Mouse (Mus musculus): Measurements from ENCODE around the gene Rora. TPM values are rescaled to one million over a fixed set of nuclear protein-coding genes. Genes with fewer than 3 reads are reported as not detected.
A peak's percentile ranks its signal among the peaks of the same experiment; 100 is the strongest.

Rora gene
- polyA plus RNA-seq, 1 experiment from 2014 or later: 4.7 TPM

GRCm38 (mm10) chr9:69290881-69291450, 637.4 kb downstream of the Rora start:
- no peak for ATAC-seq
- peaks cover 18% of the 10 kb centered on the region for H3K4me1 ChIP-seq (replicated peaks)
- H3K27me3 ChIP-seq (replicated peaks): peaks cover 24% of the 10 kb centered on the region
- peak overlapping the region; percentile 72 for H3K4me3 ChIP-seq (replicated peaks)
- H3K27ac ChIP-seq: no peak overlapping the region
- peak overlapping the region; percentile 68 for H3K9ac ChIP-seq
- 2% methylated on average over 29 of the region's 29 CpGs for WGBS
- H3K36me3 ChIP-seq: no peaks in the 10 kb centered on the region
- H3K4me2 ChIP-seq (replicated peaks): peak overlapping the region; percentile 99
- no peaks in the 10 kb centered on the region for H3K9me3 ChIP-seq

DNA sequence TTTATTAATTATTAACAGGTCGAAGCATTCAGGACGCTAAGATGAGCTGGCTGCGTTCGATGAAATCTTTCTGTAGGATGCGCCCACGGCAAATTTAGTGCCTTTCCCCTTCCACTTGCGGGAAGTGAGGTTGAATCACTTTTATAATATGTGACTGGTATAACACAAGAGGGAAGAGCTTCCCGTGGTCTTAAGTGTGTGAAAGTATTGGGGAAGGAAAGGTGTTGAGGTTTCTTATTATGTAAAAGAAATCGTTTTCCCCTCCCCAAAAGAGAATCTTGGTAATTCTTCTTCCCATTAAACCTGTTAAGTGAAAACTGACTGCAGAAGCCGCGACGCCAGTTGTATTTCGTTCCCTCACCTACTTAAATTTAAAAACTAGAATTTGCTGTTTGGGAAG, 637.9 kb downstream of the Rora start:
- no peak for ATAC-seq
- Histone ChIP-seq H3K9me3 (no peaks in the 10 kb centered on the region), H3K27ac (no peak overlapping the region), H3K36me3 (no peaks in the 10 kb centered on the region), H3K4me2 (replicated peaks) (peak overlapping the region; percentile 99), H3K9ac (no peak overlapping the region), H3K27me3 (replicated peaks) (peaks cover 24% of the 10 kb centered on the region), H3K4me3 (replicated peaks) (peak overlapping the region; percentile 72), H3K4me1 (replicated peaks) (peaks cover 18% of the 10 kb centered on the region)
- 16% methylated on average over 13 of the region's 13 CpGs for WGBS

DNA sequence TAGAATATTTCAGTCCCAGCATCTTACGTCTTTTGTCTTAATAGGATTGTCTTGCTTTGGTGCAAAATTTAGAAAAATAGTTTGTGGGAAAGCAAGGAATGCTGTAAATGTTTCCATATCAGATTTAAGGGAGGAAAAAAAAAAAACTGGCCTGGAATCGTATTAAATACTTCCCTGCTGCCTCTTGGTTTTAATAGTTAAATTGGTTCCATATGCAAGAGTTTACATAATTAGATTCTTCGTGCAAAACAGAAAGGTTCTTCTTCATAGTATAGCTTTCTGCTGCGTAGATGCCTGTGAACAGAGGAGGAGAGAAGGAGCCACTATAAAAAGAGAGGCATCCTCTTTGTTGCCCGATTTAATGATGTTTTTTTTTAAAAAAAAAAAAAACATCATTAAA, 638.8 kb downstream of the Rora start:
- Histone ChIP-seq H3K4me3 (replicated peaks) (no peak overlapping the region), H3K36me3 (no peaks in the 10 kb centered on the region), H3K4me2 (replicated peaks) (no peak overlapping the region), H3K4me1 (replicated peaks) (peaks cover 18% of the 10 kb centered on the region), H3K27ac (no peak overlapping the region), H3K9ac (no peak overlapping the region), H3K27me3 (replicated peaks) (peaks cover 24% of the 10 kb centered on the region), H3K9me3 (no peaks in the 10 kb centered on the region)
- ATAC-seq: no peak
- WGBS: 69% methylated on average over 5 of the region's 5 CpGs

GRCm38 (mm10) chr9:69292776-69293687, 639.4 kb downstream of the Rora start:
- H3K9me3 ChIP-seq: no peaks in the 10 kb centered on the region
- peaks cover 18% of the 10 kb centered on the region for H3K4me1 ChIP-seq (replicated peaks)
- H3K27ac ChIP-seq: no peak overlapping the region
- WGBS: 85% methylated on average over 12 of the region's 12 CpGs
- peaks cover 24% of the 10 kb centered on the region for H3K27me3 ChIP-seq (replicated peaks)
- ATAC-seq: no peak
- H3K9ac ChIP-seq: no peak overlapping the region
- H3K36me3 ChIP-seq: no peaks in the 10 kb centered on the region
- no peak overlapping the region for H3K4me2 ChIP-seq (replicated peaks)
- no peak overlapping the region for H3K4me3 ChIP-seq (replicated peaks)

DNA sequence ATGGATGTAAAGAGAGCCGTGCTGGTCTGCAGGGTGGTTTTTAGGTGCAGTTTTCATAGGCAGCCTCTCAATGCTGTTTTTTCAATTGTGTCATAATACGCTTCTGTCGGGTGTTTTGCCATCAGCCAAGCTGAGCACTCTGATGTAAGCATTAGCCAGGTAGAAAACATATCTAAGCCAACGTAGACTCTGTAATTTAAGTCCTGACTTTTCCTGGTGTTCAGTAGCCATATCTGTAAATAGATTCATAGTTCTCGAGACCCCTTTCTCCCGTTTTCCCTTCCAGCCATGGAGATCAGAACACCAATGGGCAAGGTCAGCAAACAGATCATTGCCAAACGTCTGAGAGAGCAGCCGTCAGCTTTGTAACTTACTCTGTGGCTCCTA, 640.1 kb downstream of the Rora start:
- Histone ChIP-seq H3K4me3 (replicated peaks) (no peak overlapping the region), H3K9ac (no peak overlapping the region), H3K27me3 (replicated peaks) (peaks cover 24% of the 10 kb centered on the region), H3K4me2 (replicated peaks) (no peak overlapping the region), H3K36me3 (no peaks in the 10 kb centered on the region), H3K9me3 (no peaks in the 10 kb centered on the region), H3K27ac (no peak overlapping the region), H3K4me1 (replicated peaks) (peaks cover 18% of the 10 kb centered on the region)
- ATAC-seq: no peak
- 79% methylated on average over 8 of the region's 8 CpGs for WGBS

- no peak for ATAC-seq
These were observed 640.8 kb downstream of the Rora start for GRCm38 (mm10) chr9:69294426-69294825.

DNA sequence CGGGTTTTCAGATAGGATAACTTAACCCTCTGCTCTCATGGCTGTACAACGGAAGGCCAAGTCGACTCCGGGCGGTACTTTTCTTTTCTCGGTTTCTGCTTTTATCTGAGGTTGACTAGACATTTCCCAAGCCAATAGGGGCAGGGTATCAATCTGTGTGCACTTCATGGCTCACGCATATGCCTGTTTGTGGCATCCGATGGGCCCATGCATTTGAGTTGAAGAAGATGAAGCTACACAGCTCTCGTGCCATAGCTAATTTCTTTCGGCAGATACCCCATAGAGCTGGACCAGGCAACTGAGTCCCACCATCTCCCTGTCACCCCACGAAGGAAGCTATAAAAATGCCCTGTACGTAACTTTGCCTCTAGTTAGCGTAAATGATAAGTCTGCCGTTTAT, 641.3 kb downstream of the Rora start:
- Histone ChIP-seq H3K27ac (no peak overlapping the region), H3K4me1 (replicated peaks) (peaks cover 14% of the 10 kb centered on the region), H3K27me3 (replicated peaks) (peaks cover 20% of the 10 kb centered on the region), H3K36me3 (no peaks in the 10 kb centered on the region), H3K9ac (no peak overlapping the region), H3K9me3 (no peaks in the 10 kb centered on the region), H3K4me2 (replicated peaks) (no peak overlapping the region), H3K4me3 (replicated peaks) (no peak overlapping the region)
- WGBS: 88% methylated on average over 14 of the region's 14 CpGs
- no peak for ATAC-seq

More at GRCm38 (mm10) chr9:69294426-69294825, 640.8 kb downstream of the Rora start:
- H3K9ac ChIP-seq: no peak overlapping the region
- 86% methylated on average over 5 of the region's 5 CpGs for WGBS
- H3K27ac ChIP-seq: no peak overlapping the region
- no peak overlapping the region for H3K4me2 ChIP-seq (replicated peaks)
- H3K9me3 ChIP-seq: no peaks in the 10 kb centered on the region
- peaks cover 24% of the 10 kb centered on the region for H3K27me3 ChIP-seq (replicated peaks)
- no peaks in the 10 kb centered on the region for H3K36me3 ChIP-seq
- peaks cover 15% of the 10 kb centered on the region for H3K4me1 ChIP-seq (replicated peaks)
- H3K4me3 ChIP-seq (replicated peaks): no peak overlapping the region

DNA sequence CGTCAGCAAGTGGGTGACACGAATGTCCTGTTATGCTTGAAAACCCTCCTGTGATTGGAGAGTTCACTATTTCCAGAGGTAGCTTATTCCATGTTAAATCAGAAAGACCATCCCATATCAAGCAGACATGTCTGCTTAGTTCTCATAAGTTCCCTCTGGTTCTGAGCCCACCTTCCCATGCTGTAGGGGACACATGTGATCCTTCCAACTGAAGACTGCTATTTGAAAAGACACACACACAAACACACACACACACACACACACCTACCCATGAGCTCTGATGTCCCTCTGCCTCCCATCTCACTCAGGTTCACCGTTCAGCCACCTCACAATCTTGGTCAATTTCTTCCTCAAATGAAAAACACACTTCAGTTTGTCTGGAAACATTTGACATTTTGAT, 642.2 kb downstream of the Rora start:
- Histone ChIP-seq H3K4me1 (replicated peaks) (peaks cover 7% of the 10 kb centered on the region), H3K36me3 (no peaks in the 10 kb centered on the region), H3K27ac (no peak overlapping the region), H3K9me3 (no peaks in the 10 kb centered on the region), H3K4me3 (replicated peaks) (no peak overlapping the region), H3K4me2 (replicated peaks) (no peak overlapping the region), H3K27me3 (replicated peaks) (peaks cover 14% of the 10 kb centered on the region), H3K9ac (no peak overlapping the region)
- ATAC-seq: no peak
- WGBS: 86% methylated on average over 3 of the region's 3 CpGs

DNA sequence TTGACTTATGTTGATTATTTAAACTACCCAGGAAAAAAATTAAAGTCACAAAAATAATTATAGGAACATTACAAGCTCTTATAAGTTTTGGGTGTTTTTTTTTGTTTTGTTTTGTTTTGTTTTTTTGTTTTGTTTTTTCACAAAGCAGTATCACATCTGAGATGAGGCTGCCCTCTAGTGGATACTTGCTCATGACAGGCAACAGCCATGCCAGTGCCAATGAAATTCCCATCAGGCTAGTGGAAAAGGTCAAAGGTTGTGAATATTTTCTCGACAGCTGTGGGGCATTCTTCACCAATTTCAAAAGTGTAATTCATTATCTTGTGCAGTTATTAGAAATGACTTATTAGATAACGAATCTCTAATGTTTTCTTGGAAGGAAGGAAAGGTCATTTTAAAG, 642.8 kb downstream of the Rora start:
- H3K9me3 ChIP-seq: no peaks in the 10 kb centered on the region
- 16% methylated on average over 2 of the region's 2 CpGs for WGBS
- no peak for ATAC-seq
- no peaks in the 10 kb centered on the region for H3K36me3 ChIP-seq
- H3K27ac ChIP-seq: no peak overlapping the region
- no peak overlapping the region for H3K4me2 ChIP-seq (replicated peaks)
- H3K9ac ChIP-seq: no peak overlapping the region
- H3K27me3 ChIP-seq (replicated peaks): peaks cover 8% of the 10 kb centered on the region
- peaks cover 4% of the 10 kb centered on the region; the same call in 1 of the 2 replicates for H3K4me1 ChIP-seq (replicated peaks)
- H3K4me3 ChIP-seq (replicated peaks): no peak overlapping the region

DNA sequence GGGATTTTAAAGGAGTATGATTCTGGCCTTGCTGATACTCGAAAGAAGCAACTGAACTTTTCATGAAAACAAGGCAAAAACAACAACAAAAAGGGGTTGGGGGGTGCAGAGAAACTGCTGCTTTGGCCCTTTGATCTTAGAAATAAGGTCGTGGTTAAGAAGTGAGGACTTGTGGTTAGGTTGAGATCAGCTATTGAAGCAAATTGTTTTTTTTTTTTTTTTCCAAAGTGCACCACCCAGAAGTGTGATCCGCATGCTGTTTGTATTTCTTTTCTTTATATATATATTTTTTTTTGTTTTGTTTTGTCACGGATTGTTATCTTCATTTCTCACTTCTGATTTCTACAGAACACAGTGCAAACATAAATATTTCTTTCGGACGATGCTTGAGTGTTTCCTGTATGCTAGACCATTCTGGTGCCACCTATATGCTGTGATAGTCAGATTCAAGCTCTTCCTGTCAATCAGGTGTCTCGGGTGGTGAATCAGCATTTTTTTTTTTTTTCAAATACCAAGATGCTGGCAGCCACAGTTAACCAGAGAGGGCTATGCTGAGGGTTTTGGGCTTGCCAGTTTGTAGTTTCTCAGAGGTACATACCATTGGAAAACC, 644.3 kb downstream of the Rora start:
- Histone ChIP-seq H3K4me1 (replicated peaks) (peaks cover 8% of the 10 kb centered on the region; the same call in 1 of the 2 replicates), H3K36me3 (no peaks in the 10 kb centered on the region), H3K27me3 (replicated peaks) (peaks cover 4% of the 10 kb centered on the region; the same call in 1 of the 2 replicates), H3K9ac (no peak overlapping the region), H3K4me2 (replicated peaks) (no peak overlapping the region), H3K27ac (no peak overlapping the region), H3K4me3 (replicated peaks) (no peak overlapping the region), H3K9me3 (no peaks in the 10 kb centered on the region)
- 78% methylated on average over 7 of the region's 7 CpGs for WGBS
- no peak for ATAC-seq

DNA sequence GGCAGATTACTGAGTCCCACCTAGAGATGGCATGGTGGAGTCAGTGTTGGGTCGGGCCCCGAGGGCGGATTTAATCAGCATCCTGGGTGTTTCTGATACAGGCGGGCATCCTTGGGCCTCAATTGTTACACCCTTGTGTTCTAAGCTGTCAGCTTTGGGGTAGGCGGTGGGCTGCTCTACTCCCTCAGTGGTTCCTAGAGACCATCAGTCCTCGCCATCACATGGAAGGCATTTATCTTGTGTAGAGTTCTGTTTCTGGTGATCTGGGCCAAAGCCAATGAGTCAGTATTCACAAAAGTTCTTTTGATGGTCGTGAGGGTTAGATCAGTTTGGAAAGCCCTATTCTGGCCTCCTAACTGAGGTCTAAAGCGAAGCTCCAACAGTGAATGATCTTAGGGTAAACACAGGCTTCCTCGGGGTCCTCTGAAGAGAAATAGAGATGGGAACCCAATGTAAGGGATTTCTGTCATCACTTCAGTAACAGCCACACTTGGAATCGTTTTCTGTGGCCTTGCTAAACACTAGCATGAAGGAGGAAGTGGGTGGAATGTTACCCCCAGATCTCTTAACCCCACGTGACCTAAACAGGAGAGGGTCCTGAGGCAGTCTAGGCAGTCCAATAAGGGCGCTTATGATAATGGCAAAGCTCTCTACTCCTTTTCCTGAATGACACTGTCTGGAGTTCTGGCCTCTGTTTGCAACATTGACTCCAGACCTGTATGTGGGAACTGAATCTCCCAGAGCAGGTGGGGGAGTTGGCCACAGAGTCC, 645.2 kb downstream of the Rora start:
- WGBS: 80% methylated on average over 12 of the region's 12 CpGs
- no peaks in the 10 kb centered on the region for H3K36me3 ChIP-seq
- no peak for ATAC-seq
- H3K4me2 ChIP-seq (replicated peaks): no peak overlapping the region
- no peaks in the 10 kb centered on the region for H3K9me3 ChIP-seq
- H3K4me1 ChIP-seq (replicated peaks): peaks cover 8% of the 10 kb centered on the region; the same call in 1 of the 2 replicates
- no peak overlapping the region for H3K27ac ChIP-seq
- H3K9ac ChIP-seq: no peak overlapping the region
- no peak overlapping the region for H3K4me3 ChIP-seq (replicated peaks)
- no peaks in the 10 kb centered on the region for H3K27me3 ChIP-seq (replicated peaks)

DNA sequence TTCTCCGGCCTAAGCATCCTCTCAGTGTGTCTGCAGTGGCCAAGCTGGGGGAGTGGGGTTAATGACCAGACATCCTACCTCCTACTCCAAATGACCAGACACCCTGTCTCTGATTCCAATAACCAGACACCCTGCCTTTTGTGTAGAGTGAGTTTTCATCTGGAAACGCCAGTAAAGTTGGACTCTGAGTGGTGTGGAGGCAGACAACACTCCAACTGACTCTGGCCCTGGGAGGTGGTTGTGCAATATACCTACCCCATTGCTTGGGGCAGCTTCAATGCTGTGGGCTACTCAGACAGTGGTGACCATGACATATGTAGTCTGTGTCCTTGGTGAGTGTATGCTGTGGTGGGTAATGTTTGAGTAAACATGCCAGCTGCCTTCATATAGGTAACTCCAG, 645.9 kb downstream of the Rora start:
- ATAC-seq: no peak
- WGBS: 73% methylated on average over 2 of the region's 2 CpGs

More for the DNA sequence above, 645.9 kb downstream of the Rora start:
- Histone ChIP-seq H3K4me3 (replicated peaks) (no peak overlapping the region), H3K36me3 (no peaks in the 10 kb centered on the region), H3K27me3 (replicated peaks) (no peaks in the 10 kb centered on the region), H3K27ac (no peak overlapping the region), H3K4me2 (replicated peaks) (no peak overlapping the region), H3K4me1 (replicated peaks) (peaks cover 8% of the 10 kb centered on the region; the same call in 1 of the 2 replicates), H3K9ac (no peak overlapping the region), H3K9me3 (no peaks in the 10 kb centered on the region)
